ENCODE assay signal across 18 mouse cellular contexts in genomic region chr1:180499766-180500165, GRCm38 (mm10). TPM values are rescaled to one million over a fixed set of nuclear protein-coding genes. Genes with fewer than 3 reads are reported as not detected.
DNase-seq lines count a peak whose midpoint lies in the region.
"Had no signal": no experiment of that assay in that cellular context is flagged by ENCODE, and none has a peak within 500 bp of the region (broad histone marks: within the 10 kb centered on the region; RNA-seq: fewer than 3 reads in every experiment).

No protein-coding gene starts in this region.

- H3K4me1 ChIP-seq in embryonic facial prominence, embryonic 10.5 days, result peaks cover 24% of the 10 kb centered on the region
- H3K4me1 ChIP-seq: embryonic facial prominence, embryonic 12.5 days; forebrain, embryonic 15.5 days had no signal

- H3K27ac ChIP-seq in embryonic facial prominence, embryonic 10.5 days (replicated peaks), result 0 out of 2 replicates have a peak overlapping the region, but pooled peaks have one; percentile 4
- H3K27ac ChIP-seq: embryonic facial prominence, embryonic 12.5 days; forebrain, embryonic 13.5 days; forebrain, embryonic 15.5 days had no signal

- peak; percentile 55 to 58 for DNase-seq in spleen, postnatal 36 days (ENCODE audit: low spot score in 2 of 2)
- no peak for DNase-seq in spleen, postnatal 14 days (ENCODE audit: low spot score in 2 of 2)
- no peak for DNase-seq in embryonic facial prominence, embryonic 10.5 days (ENCODE audit: low spot score)
- DNase-seq in adrenal gland, adult 2 months, result no peak
- DNase-seq in neural tube, embryonic 10.5 days (ENCODE audit: extremely low spot score, low spot score), result no peak
- DNase-seq: adrenal gland, postnatal 10 days; adrenal gland, postnatal 25 days; cerebellum, adult 11 months; embryo, embryonic 11 days; forebrain, postnatal 0 days had no signal

- WGBS in embryonic facial prominence, embryonic 10.5 days, result 87% methylated on average over 3 of the region's 3 CpGs

- H3K4me3 ChIP-seq in embryonic facial prominence, embryonic 10.5 days, result no peak overlapping the region
- H3K4me3 ChIP-seq: embryonic facial prominence, embryonic 12.5 days; forebrain, embryonic 13.5 days; forebrain, embryonic 15.5 days had no signal

- H3K36me3 ChIP-seq in embryonic facial prominence, embryonic 10.5 days (replicated peaks), result no peaks in the 10 kb centered on the region
- H3K36me3 ChIP-seq: embryonic facial prominence, embryonic 12.5 days; forebrain, embryonic 15.5 days; G1E had no signal

- no peaks in the 10 kb centered on the region for H3K27me3 ChIP-seq in embryonic facial prominence, embryonic 10.5 days (replicated peaks; ENCODE audit: low read depth, poor library complexity, severe bottlenecking)
- H3K27me3 ChIP-seq: embryonic facial prominence, embryonic 12.5 days; forebrain, embryonic 13.5 days; forebrain, embryonic 15.5 days had no signal

- H3K9me3 ChIP-seq in embryonic facial prominence, embryonic 10.5 days, result no peaks in the 10 kb centered on the region
- H3K9me3 ChIP-seq: embryonic facial prominence, embryonic 12.5 days; forebrain, embryonic 13.5 days; forebrain, embryonic 15.5 days; G1E had no signal

RNA-seq across cellular contexts. Expression of gene Stum, which starts 16.5 kb away (rescaled TPM):
- polyA plus RNA-seq in embryonic facial prominence, embryonic 10.5 days (2016; fragmentation: Nextera tagmentation; extraction: Ambion mirVana), result 1.1 and 3.5 TPM in 2 replicates
- under 1 TPM; 0.52 to 0.63 TPM for total RNA-seq in adrenal gland, adult 2 months (2021)
- 0.19 and 2.0 TPM in 2 replicates for polyA plus RNA-seq in adrenal gland, adult 2 months (2012; rRNA removed)
- total RNA-seq: common myeloid progenitor, adult 5-6 weeks had no signal
- polyA plus RNA-seq: activated CD4-positive, CD25-positive, alpha-beta regulatory T cell, adult 4 months; C2C12; G1E; Patski had no signal

Comparison
In these comparisons a context has a peak if more than half of its experiments do, and no peak if none do; other contexts are left out.
1. DNase-seq: peak in spleen, postnatal 36 days (2 of 2); none in spleen, postnatal 14 days (0 of 2), embryonic facial prominence, embryonic 10.5 days (single experiment), adrenal gland, adult 2 months (single experiment) and neural tube, embryonic 10.5 days (single experiment).